Mouse (Mus musculus) kidney, postnatal 25 days (tissue): ENCODE data around the gene Tasp1.
A peak's percentile ranks its signal among the peaks of the same experiment; 100 is the strongest.

Experiments used
- DNase-seq, 2 experiments: peaks; one replicate each; pipeline ENCODE4 v3.0.0; 2021; ENCODE audit warnings: mixed read lengths in 2 of 2

Gene Tasp1

GRCm38 (mm10) chr2:139878052-139878621, 188.5 kb downstream of the Tasp1 start:
- no peak for DNase-seq

- no peak for DNase-seq
These were observed 190.7 kb downstream of the Tasp1 start for GRCm38 (mm10) chr2:139875876-139876275.

- no peak for DNase-seq
These were observed 192.4 kb downstream of the Tasp1 start for GRCm38 (mm10) chr2:139874173-139874572.

- peak in 1 of 2 experiments; percentile 43 for DNase-seq
These were observed 192.8 kb downstream of the Tasp1 start for GRCm38 (mm10) chr2:139873762-139874161.

GRCm38 (mm10) chr2:139869071-139869470, 197.5 kb downstream of the Tasp1 start:
- DNase-seq, result peak; percentile 18 to 64

GRCm38 (mm10) chr2:139863396-139863795, 203.2 kb downstream of the Tasp1 start:
- peak in 1 of 2 experiments; percentile 41 for DNase-seq

GRCm38 (mm10) chr2:139860133-139860494, 206.5 kb downstream of the Tasp1 start:
- no peak for DNase-seq

- peak; percentile 13 to 58 for DNase-seq
These were observed 207.0 kb downstream of the Tasp1 start for GRCm38 (mm10) chr2:139859424-139860132.

GRCm38 (mm10) chr2:139849621-139850020, 217.0 kb downstream of the Tasp1 start:
- no peak for DNase-seq

GRCm38 (mm10) chr2:139841359-139841758, 225.2 kb downstream of the Tasp1 start:
- DNase-seq, result no peak

GRCm38 (mm10) chr2:139840941-139841340, 225.7 kb downstream of the Tasp1 start:
- DNase-seq, result no peak

GRCm38 (mm10) chr2:139821589-139822378, 244.8 kb downstream of the Tasp1 start:
- no peak for DNase-seq

GRCm38 (mm10) chr2:139817275-139817674, 249.3 kb downstream of the Tasp1 start:
- DNase-seq, result no peak

GRCm38 (mm10) chr2:139807887-139808286, 258.7 kb downstream of the Tasp1 start:
- DNase-seq, result no peak

- DNase-seq, result no peak
These were observed 262.6 kb downstream of the Tasp1 start for GRCm38 (mm10) chr2:139804041-139804440.

GRCm38 (mm10) chr2:139792345-139793120, 274.1 kb downstream of the Tasp1 start:
- DNase-seq, result no peak

- no peak for DNase-seq
These were observed 277.9 kb downstream of the Tasp1 start for GRCm38 (mm10) chr2:139788658-139789057.

GRCm38 (mm10) chr2:139784946-139785345, 281.7 kb downstream of the Tasp1 start:
- DNase-seq, result no peak

- DNase-seq, result no peak
These were observed 282.1 kb downstream of the Tasp1 start for GRCm38 (mm10) chr2:139784465-139784864.
